Mouse (Mus musculus) midbrain, embryonic 15.5 days (tissue): ENCODE measurements around the gene Ankrd11. TPM values are rescaled to one million over a fixed set of nuclear protein-coding genes. Genes with fewer than 3 reads are reported as not detected.

Experiments
- ATAC-seq: fragments of 200-750 bp; cut with Nextera tagmentation; replicated peaks from 2 replicates; pipeline ENCODE4 v1.8.0; 2017; ENCODE audit warnings: moderate TSS enrichment
- H3K27ac ChIP-seq: fragments of 300-500 bp; sonication (generic); 2 replicates; pipeline ENCODE4 v1.5.1; 2015; ENCODE audit warnings: mild to moderate bottlenecking, inconsistent platforms
- H3K27me3 ChIP-seq: fragments of 300-500 bp; sonication (generic); replicated peaks from 2 replicates; pipeline ENCODE4 v1.6.1; 2015; ENCODE audit warnings: inconsistent platforms
- H3K36me3 ChIP-seq: fragments of 300-500 bp; sonication (generic); replicated peaks from 2 replicates; pipeline ENCODE4 v1.6.1; 2015; ENCODE audit warnings: inconsistent platforms
- H3K4me1 ChIP-seq: fragments of 300-500 bp; sonication (generic); 2 replicates; pipeline ENCODE4 v1.6.1; 2015; ENCODE audit warnings: inconsistent platforms
- H3K4me2 ChIP-seq: fragments of 300-500 bp; sonication (generic); 2 replicates; pipeline ENCODE4 v1.6.1; 2015; ENCODE audit warnings: inconsistent platforms, mild to moderate bottlenecking, moderate library complexity
- H3K4me3 ChIP-seq: fragments of 300-500 bp; sonication (generic); 2 replicates; pipeline ENCODE4 v1.5.1; 2015; ENCODE audit warnings: mild to moderate bottlenecking, inconsistent platforms
- H3K9ac ChIP-seq: fragments of 300-500 bp; sonication (generic); 2 replicates; pipeline ENCODE4 v1.6.1; 2015; ENCODE audit warnings: mild to moderate bottlenecking, inconsistent platforms
- H3K9me3 ChIP-seq: fragments of 300-500 bp; sonication (generic); 2 replicates; pipeline ENCODE4 v1.6.1; 2016; ENCODE audit warnings: inconsistent platforms
- whole genome bisulfite sequencing: fragments of 180-500 bp; shearing (Covaris S2); methylation state at CpG from one replicate; pipeline ENCODE4 v1.1.7; 2015; ENCODE audit warnings: mixed read lengths; 5-methylcytosine and 5-hydroxymethylcytosine counted together
- polyA plus RNA-seq: library from polyadenylated mRNA; unstranded; fragments of >200 nt; fragmentation: Nextera tagmentation; extraction: Ambion mirVana; gene quantifications from 2 replicates; pipeline ENCODE4 v1.2.1, GENCODE M21; 2015

Gene Ankrd11
- polyA plus RNA-seq, 1 experiment from 2014 or later: 69.4 TPM

- ATAC-seq: no peak
Observed at GRCm38 (mm10) chr8:122992296-122992695, 49.8 kb downstream of the Ankrd11 start.

GRCm38 (mm10) chr8:122991368-122991767 lies 50.7 kb downstream of the Ankrd11 start:
- H3K27ac ChIP-seq: no peak overlapping the region
- no peaks in the 10 kb centered on the region for H3K27me3 ChIP-seq
- no peak overlapping the region for H3K4me2 ChIP-seq
- no peaks in the 10 kb centered on the region for H3K9me3 ChIP-seq
- 92% methylated on average over 5 of the region's 5 CpGs for WGBS
- no peaks in the 10 kb centered on the region for H3K36me3 ChIP-seq
- H3K9ac ChIP-seq: no peak overlapping the region
- H3K4me3 ChIP-seq: no peak overlapping the region
- no peak for ATAC-seq
- H3K4me1 ChIP-seq: peaks cover 20% of the 10 kb centered on the region

More at GRCm38 (mm10) chr8:122992296-122992695, 49.8 kb downstream of the Ankrd11 start:
- Histone ChIP-seq H3K9me3 (no peaks in the 10 kb centered on the region), H3K4me1 (peaks cover 17% of the 10 kb centered on the region), H3K9ac (no peak overlapping the region), H3K36me3 (no peaks in the 10 kb centered on the region), H3K27me3 (no peaks in the 10 kb centered on the region), H3K27ac (no peak overlapping the region), H3K4me3 (no peak overlapping the region), H3K4me2 (no peak overlapping the region)
- WGBS: 38% methylated on average over 2 of the region's 2 CpGs

- Histone ChIP-seq H3K9me3 (no peaks in the 10 kb centered on the region), H3K4me2 (no peak overlapping the region), H3K9ac (no peak overlapping the region), H3K4me1 (peaks cover 24% of the 10 kb centered on the region), H3K4me3 (no peak overlapping the region), H3K27me3 (no peaks in the 10 kb centered on the region), H3K27ac (no peak overlapping the region), H3K36me3 (no peaks in the 10 kb centered on the region)
- 93% methylated on average over 2 of the region's 2 CpGs for WGBS
- ATAC-seq: no peak
Observed at GRCm38 (mm10) chr8:122989976-122990375, 52.1 kb downstream of the Ankrd11 start.

GRCm38 (mm10) chr8:122988955-122989354 lies 53.1 kb downstream of the Ankrd11 start:
- 88% methylated on average over 3 of the region's 3 CpGs for WGBS
- H3K9ac ChIP-seq: no peak overlapping the region
- H3K36me3 ChIP-seq: no peaks in the 10 kb centered on the region
- no peak overlapping the region for H3K4me3 ChIP-seq
- H3K4me1 ChIP-seq: peaks cover 21% of the 10 kb centered on the region
- H3K27me3 ChIP-seq: no peaks in the 10 kb centered on the region
- H3K9me3 ChIP-seq: no peaks in the 10 kb centered on the region
- no peak overlapping the region for H3K27ac ChIP-seq
- no peak overlapping the region for H3K4me2 ChIP-seq
- no peak for ATAC-seq

- no peaks in the 10 kb centered on the region for H3K9me3 ChIP-seq
- 51% methylated on average over 2 of the region's 2 CpGs for WGBS
- no peaks in the 10 kb centered on the region for H3K36me3 ChIP-seq
- H3K9ac ChIP-seq: no peak overlapping the region
- H3K27me3 ChIP-seq: no peaks in the 10 kb centered on the region
- H3K4me3 ChIP-seq: no peak overlapping the region
- ATAC-seq: no peak
- H3K4me2 ChIP-seq: no peak overlapping the region
- no peak overlapping the region for H3K27ac ChIP-seq
- H3K4me1 ChIP-seq: peaks cover 15% of the 10 kb centered on the region
Observed at GRCm38 (mm10) chr8:122987255-122987654, 54.8 kb downstream of the Ankrd11 start.

GRCm38 (mm10) chr8:122986501-122987184 lies 55.4 kb downstream of the Ankrd11 start:
- Histone ChIP-seq H3K27ac (no peak overlapping the region), H3K4me3 (no peak overlapping the region), H3K4me1 (peaks cover 15% of the 10 kb centered on the region), H3K27me3 (no peaks in the 10 kb centered on the region), H3K4me2 (no peak overlapping the region), H3K36me3 (no peaks in the 10 kb centered on the region), H3K9ac (no peak overlapping the region), H3K9me3 (no peaks in the 10 kb centered on the region)
- WGBS: 93% methylated on average over 8 of the region's 8 CpGs
- no peak for ATAC-seq

- Histone ChIP-seq H3K9me3 (no peaks in the 10 kb centered on the region), H3K9ac (no peak overlapping the region), H3K4me2 (no peak overlapping the region), H3K4me3 (no peak overlapping the region), H3K36me3 (no peaks in the 10 kb centered on the region), H3K27ac (no peak overlapping the region), H3K27me3 (no peaks in the 10 kb centered on the region), H3K4me1 (peaks cover 15% of the 10 kb centered on the region)
- WGBS: 93% methylated on average over 3 of the region's 3 CpGs
- ATAC-seq: no peak
Observed at GRCm38 (mm10) chr8:122984175-122984574, 57.9 kb downstream of the Ankrd11 start.

GRCm38 (mm10) chr8:122983178-122983942 lies 58.7 kb downstream of the Ankrd11 start:
- WGBS: 86% methylated on average over 19 of the region's 19 CpGs

GRCm38 (mm10) chr8:122981646-122982045 lies 60.4 kb downstream of the Ankrd11 start:
- H3K36me3 ChIP-seq: no peaks in the 10 kb centered on the region
- ATAC-seq: no peak
- H3K9me3 ChIP-seq: no peaks in the 10 kb centered on the region
- H3K4me2 ChIP-seq: no peak overlapping the region
- no peak overlapping the region for H3K9ac ChIP-seq
- H3K4me1 ChIP-seq: peaks cover 4% of the 10 kb centered on the region; the same call in 1 of the 2 replicates
- WGBS: 89% methylated on average over 5 of the region's 5 CpGs
- H3K27me3 ChIP-seq: no peaks in the 10 kb centered on the region
- no peak overlapping the region for H3K4me3 ChIP-seq
- H3K27ac ChIP-seq: no peak overlapping the region

More at GRCm38 (mm10) chr8:122983178-122983942, 58.7 kb downstream of the Ankrd11 start:
- ATAC-seq: no peak
- H3K9me3 ChIP-seq: no peaks in the 10 kb centered on the region
- no peaks in the 10 kb centered on the region for H3K36me3 ChIP-seq
- no peak overlapping the region for H3K9ac ChIP-seq
- no peak overlapping the region for H3K27ac ChIP-seq
- no peak overlapping the region for H3K4me3 ChIP-seq
- H3K27me3 ChIP-seq: no peaks in the 10 kb centered on the region
- H3K4me2 ChIP-seq: no peak overlapping the region
- peaks cover 11% of the 10 kb centered on the region for H3K4me1 ChIP-seq

GRCm38 (mm10) chr8:122979865-122980509 lies 62.1 kb downstream of the Ankrd11 start:
- Histone ChIP-seq H3K9ac (no peak overlapping the region), H3K9me3 (no peaks in the 10 kb centered on the region), H3K4me1 (no peaks in the 10 kb centered on the region), H3K4me3 (no peak overlapping the region), H3K27ac (no peak overlapping the region), H3K4me2 (no peak overlapping the region), H3K27me3 (no peaks in the 10 kb centered on the region), H3K36me3 (no peaks in the 10 kb centered on the region)
- no peak for ATAC-seq
- 76% methylated on average over 10 of the region's 10 CpGs for WGBS

- Histone ChIP-seq H3K4me3 (no peak overlapping the region), H3K27me3 (no peaks in the 10 kb centered on the region), H3K27ac (no peak overlapping the region), H3K36me3 (no peaks in the 10 kb centered on the region), H3K9me3 (no peaks in the 10 kb centered on the region), H3K9ac (no peak overlapping the region), H3K4me2 (no peak overlapping the region), H3K4me1 (no peaks in the 10 kb centered on the region)
- no peak for ATAC-seq
- WGBS: 94% methylated on average over 3 of the region's 3 CpGs
Observed at GRCm38 (mm10) chr8:122979424-122979823, 62.7 kb downstream of the Ankrd11 start.

- H3K36me3 ChIP-seq: no peaks in the 10 kb centered on the region
- H3K27me3 ChIP-seq: no peaks in the 10 kb centered on the region
- no peak for ATAC-seq
- H3K9me3 ChIP-seq: no peaks in the 10 kb centered on the region
- no peak overlapping the region for H3K9ac ChIP-seq
- WGBS: 95% methylated on average over 4 of the region's 4 CpGs
- no peak overlapping the region for H3K4me3 ChIP-seq
- no peak overlapping the region for H3K4me2 ChIP-seq
- no peak overlapping the region for H3K27ac ChIP-seq
- no peaks in the 10 kb centered on the region for H3K4me1 ChIP-seq
Observed at GRCm38 (mm10) chr8:122976046-122976445, 66.0 kb downstream of the Ankrd11 start.
